Mouse (Mus musculus): ENCODE data around the gene Tdrd12.

The Tdrd12 gene

DNA sequence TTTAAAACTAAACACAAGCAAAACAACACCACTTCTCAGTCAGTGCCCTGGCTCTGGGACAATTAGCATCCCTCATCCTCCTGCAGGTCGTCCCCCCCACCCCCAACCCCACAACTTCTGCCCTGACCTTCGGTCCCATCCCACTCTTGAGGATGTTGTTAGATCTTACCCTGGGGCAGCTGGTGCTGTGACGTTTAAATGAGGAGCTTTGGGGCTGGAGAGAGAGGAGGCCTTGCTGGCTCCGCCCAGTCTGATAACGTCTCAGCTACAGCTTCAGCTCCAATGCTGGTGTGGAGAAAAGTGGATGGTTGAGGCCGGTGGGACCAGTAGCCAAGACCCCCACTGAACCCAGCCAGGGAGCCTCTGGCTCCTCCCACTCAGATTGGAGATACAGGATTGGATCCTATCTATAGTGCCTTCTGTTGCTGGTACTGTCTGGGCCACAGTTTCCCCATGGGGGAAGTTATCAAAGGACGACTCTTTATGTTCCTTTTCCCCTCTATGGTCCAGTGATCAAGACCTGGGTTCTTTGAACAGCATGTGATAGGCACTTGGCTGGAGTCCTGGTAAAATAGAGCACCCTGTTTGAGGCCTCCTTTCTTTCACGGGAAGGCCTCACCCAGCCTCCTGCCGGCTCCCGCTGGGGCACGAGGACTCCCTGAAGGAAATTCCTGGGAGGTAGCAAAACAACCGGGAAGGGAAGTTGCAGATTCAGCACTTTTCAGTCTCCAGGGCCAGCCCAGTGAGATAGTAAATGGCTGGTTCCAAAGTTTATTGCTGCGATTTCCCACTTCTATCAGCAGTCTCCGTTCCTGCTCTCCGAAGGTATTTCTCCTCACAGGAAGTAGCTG lies 89.3 kb downstream of the Tdrd12 start, which contains the start of gene Slc7a9:
Gene Slc7a9, plus strand, starts transcription at position 801 of the 851 bp plus-strand sequence.
- no peak for DNase-seq

DNA sequence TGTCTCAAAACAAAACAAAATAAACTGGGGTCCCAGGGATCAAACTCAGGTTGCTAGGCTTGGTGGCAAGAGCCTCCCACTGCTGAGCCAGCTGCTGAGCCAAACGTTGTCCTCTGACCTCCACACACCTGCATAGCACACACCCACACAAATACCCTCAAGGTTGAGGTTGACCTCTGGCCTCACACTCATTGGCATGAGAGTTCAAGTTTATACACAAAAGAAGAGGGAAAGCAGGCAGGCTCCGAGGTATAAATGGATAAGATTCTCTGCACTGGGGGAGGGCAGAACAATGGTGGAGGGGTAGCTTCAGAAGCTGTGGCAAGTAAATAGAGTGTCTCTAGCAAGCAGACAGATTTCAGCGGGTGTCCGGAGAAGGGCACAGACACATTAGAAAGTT lies 90.0 kb downstream of the Tdrd12 start:
- DNase-seq = no peak

DNA sequence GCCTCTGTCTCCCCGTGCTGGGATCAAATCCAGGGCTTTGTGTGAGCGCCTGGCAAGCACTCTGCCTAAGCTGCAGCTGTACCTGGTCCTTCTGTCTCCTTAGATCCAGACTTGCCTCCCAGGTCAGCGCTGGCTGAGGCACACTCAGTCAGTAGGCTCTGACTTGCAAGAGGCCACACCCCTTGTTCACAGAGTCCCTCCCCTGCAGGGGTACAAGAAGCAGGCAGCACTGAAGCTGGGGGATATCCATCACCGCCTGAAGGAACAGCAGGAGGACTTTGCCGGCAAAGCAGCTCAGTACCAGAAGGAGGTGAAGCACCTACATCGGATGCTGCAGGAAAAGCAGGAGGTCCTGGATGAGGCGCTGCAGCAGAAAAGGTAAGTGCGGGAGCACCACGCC lies 102.3 kb downstream of the Tdrd12 start:
- DNase-seq = no peak

DNA sequence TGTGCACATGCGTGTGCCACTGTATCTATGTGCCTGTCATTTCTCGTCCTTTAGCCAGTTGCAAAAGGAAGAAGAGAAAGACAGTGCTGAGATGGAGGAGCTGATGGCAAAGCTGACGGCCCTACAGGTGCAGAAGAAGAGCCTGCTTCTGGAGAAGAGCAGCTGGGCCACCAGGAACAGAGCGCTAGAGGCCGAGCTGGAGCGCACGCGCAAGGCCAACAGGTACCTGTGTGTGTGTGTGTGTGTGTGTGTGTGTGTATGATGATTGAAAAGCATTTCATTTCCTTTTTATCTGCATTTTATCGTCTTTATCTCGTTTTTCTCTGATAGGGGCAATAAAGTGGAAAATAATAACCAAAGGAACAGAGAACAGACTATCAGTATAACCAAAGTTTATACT lies 109.4 kb downstream of the Tdrd12 start:
- DNase-seq = no peak

DNA sequence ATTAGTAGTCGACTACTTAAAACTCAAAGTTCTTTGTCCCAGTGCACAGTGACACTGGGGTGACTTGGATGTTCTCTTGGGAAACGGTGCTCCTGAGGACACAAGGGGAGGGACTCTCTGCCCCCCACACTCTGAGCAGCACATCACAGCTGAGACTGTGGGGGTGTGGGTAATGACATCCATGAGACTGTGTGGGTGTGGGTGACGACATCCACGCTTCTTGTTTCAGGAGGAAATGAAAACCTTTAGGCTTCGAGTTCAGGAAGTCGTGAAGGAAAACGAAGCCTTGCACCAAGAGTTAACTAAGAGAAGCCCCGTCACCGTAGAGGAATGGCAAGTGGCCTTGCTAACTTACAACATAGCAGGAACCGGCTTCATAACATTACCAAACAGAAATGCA lies 114.5 kb downstream of the Tdrd12 start:
- no peak for DNase-seq

Data from cerebellum, adult 9-11 months (tissue).